Mouse (Mus musculus) brain, embryonic 14.5 days (tissue): ENCODE measurements around the gene P2ry6. TPM values are rescaled to one million over a fixed set of nuclear protein-coding genes. Genes with fewer than 3 reads are reported as not detected.

Source experiments
- DNase-seq: peaks from one replicate; pipeline ENCODE4 v3.0.0-alpha.2; 2011; ENCODE audit warnings: low read depth
- CTCF ChIP-seq: fragments of 200-500 bp; IDR thresholded peaks from 2 replicates; pipeline ENCODE4 v1.5.1; 2012; ENCODE audit warnings: inconsistent platforms, mild to moderate bottlenecking, moderate library complexity, borderline replicate concordance; ENCODE audit not compliant: insufficient read depth, insufficient read length; ENCODE audit errors: extremely low read depth
- POLR2A ChIP-seq: fragments of 200-500 bp; IDR thresholded peaks from 2 replicates; pipeline ENCODE4 v1.6.1; 2012; ENCODE audit warnings: mild to moderate bottlenecking, inconsistent platforms, borderline replicate concordance; ENCODE audit not compliant: poor library complexity, insufficient read depth, insufficient read length, severe bottlenecking; ENCODE audit errors: extremely low read depth
- polyA plus RNA-seq: library from polyadenylated mRNA; depleted of rRNA; stranded (reverse); fragments of >200 nt; gene quantifications from 2 replicates; pipeline ENCODE4 v1.2.3, GENCODE M21; 2012; rRNA removed

P2ry6 gene
- polyA plus RNA-seq: 3.2 and 3.6 TPM in 2 replicates

DNA sequence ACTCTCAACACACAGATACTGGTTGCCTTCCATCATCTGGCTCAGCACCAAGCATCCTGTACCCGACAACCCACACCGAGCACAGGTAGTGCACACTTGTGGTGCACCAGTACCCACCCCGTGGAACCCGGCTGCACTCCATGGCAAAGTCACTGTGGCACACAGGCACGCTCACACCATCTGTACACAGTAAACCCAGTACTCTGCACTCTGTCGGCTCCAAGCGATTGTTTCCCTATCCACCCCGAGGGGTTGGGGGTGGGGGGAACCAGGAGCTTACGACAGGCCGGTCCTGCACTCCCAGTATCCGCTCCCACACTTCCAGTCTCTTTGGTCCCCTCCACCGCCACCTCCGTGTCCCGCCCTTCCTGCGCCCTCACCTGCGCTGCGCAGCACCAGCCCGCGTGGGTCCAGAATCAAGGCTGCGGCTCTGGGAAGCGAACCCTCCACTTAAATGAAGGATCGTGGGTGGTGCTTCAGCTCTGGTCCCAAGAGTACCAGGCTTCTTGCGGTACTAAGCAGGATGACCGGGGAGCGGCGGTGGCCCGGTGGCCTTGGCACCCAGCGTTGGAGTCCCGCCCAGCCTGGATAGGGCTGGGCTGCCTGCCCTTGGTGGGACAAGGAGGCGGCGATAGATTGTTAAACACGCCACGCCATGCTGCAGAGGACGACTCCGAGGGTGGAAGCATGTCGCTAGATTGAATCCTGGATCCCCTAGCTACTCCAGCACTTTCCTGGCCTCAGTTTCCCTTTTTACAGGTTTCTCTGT lies at the start of gene P2ry6:
P2ry6 (minus strand) TSS at position 515 of the 769 bp plus-strand sequence.
- DNase-seq: peak; percentile 50
- TF ChIP-seq CTCF: no peak
- no peak for TF ChIP-seq POLR2A

DNA sequence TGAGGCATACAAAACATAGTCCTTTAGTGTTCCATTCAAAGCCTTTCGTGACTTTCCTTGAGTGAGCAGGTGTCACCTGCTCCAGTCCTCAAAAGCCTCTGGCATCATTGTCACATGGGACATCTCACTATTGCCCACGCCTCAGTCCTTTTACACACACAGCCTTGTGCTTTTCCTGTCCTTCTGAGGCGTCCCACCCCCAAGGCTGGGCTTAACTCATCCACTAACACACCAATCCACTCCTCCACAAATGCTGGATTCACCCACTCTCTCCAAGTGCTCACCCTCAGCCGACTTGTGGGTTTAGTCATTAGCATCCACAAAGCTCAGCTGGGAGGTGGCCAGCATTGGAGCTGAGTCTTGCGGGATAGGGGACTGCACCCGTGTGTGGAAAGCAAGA lies 43.0 kb upstream of the P2ry6 start:
- TF ChIP-seq CTCF: no peak
- no peak for TF ChIP-seq POLR2A
- peak; percentile 5 for DNase-seq

DNA sequence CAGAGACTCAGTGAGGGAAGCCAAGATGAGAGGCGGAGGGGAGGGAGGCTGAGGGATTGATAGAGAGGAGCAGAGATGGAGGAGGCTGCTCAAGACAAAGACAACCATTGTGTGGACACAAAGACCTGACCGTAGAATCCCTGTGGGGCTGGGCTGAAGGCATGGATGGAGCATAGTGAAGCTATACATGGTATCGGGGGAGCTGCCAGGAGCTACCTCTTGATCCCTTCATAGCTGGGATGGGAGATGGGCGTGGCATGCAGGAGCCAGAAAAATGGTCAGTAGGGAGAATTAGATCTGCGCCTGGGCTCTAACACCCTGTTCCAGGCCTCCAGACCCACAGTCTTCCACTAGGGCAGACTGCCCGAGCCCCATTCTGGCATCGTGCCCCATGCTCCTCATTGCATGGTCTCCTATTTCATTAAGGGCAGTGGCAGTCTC lies 42.6 kb upstream of the P2ry6 start:
- TF ChIP-seq POLR2A (no peak), CTCF (no peak)
- peak; percentile 58 for DNase-seq

DNA sequence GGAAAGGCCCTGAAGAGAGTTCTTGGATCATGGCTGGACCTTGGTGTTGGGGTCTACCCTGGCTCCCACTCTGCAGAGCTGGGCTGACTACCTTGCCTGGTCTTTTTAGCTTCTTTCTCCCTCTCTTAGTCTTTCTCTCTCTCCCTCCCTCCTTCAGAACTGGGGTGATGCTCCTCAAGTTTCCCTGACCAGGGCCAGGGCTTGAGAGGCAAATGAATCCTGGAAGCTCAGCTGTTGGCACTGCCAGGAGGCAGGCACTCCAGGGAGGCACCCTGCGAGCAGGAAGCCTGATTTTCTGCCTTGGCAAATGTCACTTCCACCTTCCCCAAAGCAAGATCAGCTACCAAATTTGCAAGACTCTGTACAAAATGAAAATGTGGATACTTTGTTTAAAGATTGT lies 40.5 kb upstream of the P2ry6 start:
- TF ChIP-seq CTCF (no peak), POLR2A (no peak)
- DNase-seq: no peak

DNA sequence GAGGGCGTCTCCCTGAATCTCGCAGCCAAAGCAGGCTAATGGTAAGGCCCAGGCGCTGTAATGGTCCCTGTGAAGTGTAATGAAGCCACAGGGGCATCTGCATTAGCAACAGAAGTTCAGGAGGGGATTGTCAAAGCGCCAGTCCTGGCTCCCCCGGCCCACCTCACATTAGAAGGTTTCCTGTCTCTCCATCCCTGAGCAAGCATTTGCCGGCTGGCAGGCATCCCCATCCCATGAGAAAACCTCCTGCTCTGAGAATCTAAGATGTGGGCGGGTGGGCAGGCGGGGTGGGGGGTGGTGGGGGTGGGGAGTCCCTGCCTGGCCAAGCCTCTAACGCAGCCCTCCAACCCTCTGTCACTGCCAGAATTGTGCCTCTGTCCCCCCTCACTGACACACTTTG lies 39.6 kb upstream of the P2ry6 start:
- TF ChIP-seq POLR2A (no peak), CTCF (no peak)
- DNase-seq: no peak

DNA sequence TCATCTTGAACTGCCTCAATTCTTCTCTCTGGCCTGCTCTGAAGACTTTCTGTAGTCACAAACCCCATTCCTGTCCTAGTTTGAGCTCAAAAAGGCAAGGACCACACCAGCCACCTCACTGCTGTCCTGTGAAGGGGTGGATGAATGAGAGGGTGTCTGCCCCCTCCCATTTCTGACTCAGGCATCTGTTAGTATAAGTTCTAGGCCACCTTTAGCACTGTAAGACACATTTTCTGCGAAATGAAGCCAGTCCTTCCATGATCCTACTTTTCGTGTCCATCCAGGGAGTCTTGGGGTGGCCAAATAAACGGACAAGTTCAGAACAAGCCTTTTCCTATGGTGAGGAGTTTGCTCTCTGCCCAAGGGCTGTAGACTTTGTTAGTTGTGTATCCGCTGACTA lies 38.1 kb upstream of the P2ry6 start, which contains the start of gene P2ry2:
P2ry2 (minus strand) TSS at position 326 of the 400 bp plus-strand sequence.
- TF ChIP-seq CTCF (no peak), POLR2A (no peak)
- no peak for DNase-seq

DNA sequence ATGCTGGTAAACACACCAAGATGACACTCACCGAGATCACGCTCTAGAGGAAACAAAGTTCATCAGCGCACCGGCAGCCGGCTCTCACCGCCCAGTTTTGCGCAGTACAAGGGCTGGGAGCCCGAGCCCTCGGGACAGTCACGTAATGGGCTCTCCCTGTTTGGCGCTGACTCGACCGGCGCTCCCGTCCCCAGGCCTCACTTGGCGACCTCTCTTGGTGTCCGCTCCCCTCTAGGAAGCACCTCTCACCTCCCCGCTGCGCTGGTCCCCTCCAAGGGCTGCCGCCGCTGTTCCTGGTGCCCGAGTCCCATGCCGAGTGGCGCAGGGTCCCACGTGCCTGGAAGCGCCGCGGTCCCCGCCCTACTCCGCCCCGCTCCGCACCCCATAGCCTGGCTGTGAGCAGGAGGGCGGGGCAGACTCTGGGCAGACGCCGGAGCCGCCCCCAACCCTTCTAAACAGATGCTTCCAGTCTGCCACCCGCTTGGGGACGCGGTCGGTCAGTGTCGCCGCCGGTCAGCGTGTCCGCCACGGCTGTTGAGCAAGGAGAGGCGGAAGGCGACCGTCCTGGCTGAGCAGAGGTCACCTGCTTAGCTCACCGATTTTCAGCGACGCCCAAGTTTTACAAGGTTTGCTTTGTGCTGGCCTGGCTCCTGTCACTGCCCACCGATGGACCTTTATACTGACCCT lies 37.4 kb upstream of the P2ry6 start:
- no peak for TF ChIP-seq POLR2A
- TF ChIP-seq CTCF: no peak
- peak; percentile 69 for DNase-seq

DNA sequence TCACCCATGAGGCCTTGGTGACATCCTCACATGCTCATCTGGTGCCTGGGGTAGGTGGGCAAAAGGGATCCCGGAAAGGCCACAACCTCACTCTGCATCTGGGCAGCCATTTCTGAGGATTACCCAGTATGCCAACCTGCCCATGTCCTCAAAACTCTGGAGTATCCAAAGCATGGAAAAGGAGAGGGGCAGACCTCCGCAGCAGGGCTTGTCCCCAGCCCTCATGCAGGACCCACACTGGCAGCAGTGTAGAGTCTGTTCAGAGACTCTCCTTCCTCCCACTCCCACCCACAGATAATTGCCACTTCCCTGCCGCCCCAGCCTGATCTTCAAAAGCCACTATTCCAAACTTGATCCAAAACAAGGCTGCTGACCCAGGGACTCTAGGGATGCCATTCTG lies 36.3 kb upstream of the P2ry6 start:
- DNase-seq: no peak
- no peak for TF ChIP-seq POLR2A
- no peak for TF ChIP-seq CTCF

DNA sequence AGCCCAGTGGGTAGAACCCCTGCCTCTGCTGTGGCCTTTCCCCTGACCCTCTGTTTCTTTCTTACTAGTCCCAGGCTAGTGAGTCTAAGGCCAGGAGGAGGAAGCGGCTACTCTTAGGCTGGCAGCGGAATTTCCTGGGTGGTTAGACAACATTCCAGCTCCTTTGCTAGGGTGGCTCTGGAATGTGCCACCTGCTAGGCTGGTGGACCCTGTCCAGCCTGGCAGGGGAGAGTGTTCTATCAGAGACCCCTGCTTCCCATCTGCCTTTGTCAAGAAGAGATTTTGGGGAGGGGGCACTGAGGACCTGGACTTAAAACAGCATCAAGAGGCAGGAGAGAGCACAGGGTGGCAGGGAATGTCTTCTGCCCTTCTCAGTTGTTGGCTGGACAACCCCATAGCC lies 31.8 kb upstream of the P2ry6 start:
- TF ChIP-seq POLR2A (no peak), CTCF (no peak)

DNA sequence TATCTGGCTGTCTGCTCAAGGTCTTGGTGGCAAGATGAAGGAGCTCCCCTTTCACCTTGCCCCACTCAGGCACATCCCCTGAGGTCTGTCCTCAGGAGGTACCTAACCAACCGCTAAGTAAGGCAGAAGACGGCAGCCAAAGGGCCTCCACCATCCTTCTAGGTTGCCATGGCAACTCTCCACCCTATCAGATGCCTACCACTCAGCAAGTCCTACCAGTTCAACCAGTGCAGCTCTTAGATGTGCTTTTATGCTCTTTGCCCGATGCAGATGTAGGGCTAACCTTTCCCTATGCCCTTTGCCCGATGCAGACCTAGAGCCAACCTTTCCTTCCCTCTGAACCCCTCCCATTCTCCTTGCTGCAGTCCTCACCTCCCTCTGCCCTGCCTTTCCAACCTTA lies 30.7 kb upstream of the P2ry6 start:
- TF ChIP-seq POLR2A (no peak), CTCF (no peak)
- peak; percentile 34 for DNase-seq

More for the DNA sequence above, 31.8 kb upstream of the P2ry6 start:
- DNase-seq: no peak

DNA sequence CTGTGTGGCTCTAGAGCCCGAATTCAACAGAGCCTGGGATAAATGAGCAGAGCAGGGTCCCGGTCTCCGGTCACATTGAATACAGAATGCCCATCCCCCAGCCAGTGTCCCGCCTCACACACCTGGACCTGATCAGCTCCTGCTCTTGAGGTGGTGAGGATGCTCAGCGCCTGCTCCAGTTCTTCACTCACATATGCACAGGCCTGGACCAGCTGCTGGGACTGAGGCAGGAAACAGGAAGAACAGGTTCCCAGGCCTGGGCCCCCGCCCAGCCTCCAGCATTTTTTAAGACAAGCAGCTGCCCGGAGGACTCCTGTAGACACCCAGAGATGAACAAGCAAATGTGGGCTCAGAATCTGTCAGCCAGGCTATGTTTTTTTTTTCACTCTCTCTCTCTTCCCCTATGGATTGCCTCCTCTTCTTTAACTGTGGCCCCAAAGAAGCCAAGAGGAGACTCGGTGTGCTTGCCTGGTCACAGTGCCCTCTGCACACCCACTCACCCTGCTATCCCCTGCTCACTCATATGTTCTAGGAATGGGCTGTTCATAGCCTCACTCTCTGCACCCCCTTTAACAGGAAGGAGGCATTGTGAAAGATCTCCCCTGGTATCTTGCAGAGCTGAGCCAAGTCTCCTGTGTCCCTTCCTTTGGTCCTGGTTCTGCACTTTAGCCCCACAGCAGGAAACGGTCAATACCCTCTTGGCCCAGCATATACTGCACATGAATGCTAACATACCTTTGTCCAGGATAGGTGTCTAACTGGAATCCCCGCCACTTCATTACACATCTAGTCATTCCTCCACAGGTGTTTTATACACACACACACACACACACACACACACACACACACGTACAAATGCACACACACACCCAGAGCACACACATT lies 29.2 kb upstream of the P2ry6 start:
- TF ChIP-seq CTCF (no peak), POLR2A (no peak)
- DNase-seq: no peak
